Mouse (Mus musculus) lung, postnatal 0 days (tissue): ENCODE results near the gene Acd. TPM values are rescaled to one million over a fixed set of nuclear protein-coding genes. Genes with fewer than 3 reads are reported as not detected.

ENCODE experiments used
- ATAC-seq: fragments of 200-750 bp; cut with Nextera tagmentation; 2 replicates; pipeline ENCODE4 v1.8.0; 2017; ENCODE audit warnings: moderate library complexity
- DNase-seq: peaks from one replicate; pipeline ENCODE4 v3.0.0-alpha.2; 2016; ENCODE audit warnings: low spot score
- H3K27ac ChIP-seq: fragments of 300-500 bp; sonication (generic); 2 replicates; pipeline ENCODE4 v1.5.1; 2014; ENCODE audit warnings: antibody characterized with exemption, mild to moderate bottlenecking, low read length, mixed read lengths
- H3K27me3 ChIP-seq: fragments of 300-500 bp; sonication (generic); replicated peaks from 2 replicates; pipeline ENCODE4 v1.6.1; 2014; ENCODE audit warnings: low read length, mixed read lengths; ENCODE audit not compliant: insufficient read depth
- H3K36me3 ChIP-seq: fragments of 300-500 bp; sonication (generic); 2 replicates; pipeline ENCODE4 v1.6.1; 2014; ENCODE audit warnings: low read length, mixed read lengths; ENCODE audit not compliant: insufficient read depth
- H3K4me1 ChIP-seq: fragments of 300-500 bp; sonication (generic); 2 replicates; pipeline ENCODE4 v1.6.1; 2014; ENCODE audit warnings: antibody characterized with exemption, low read depth, low read length, mixed read lengths; ENCODE audit not compliant: insufficient read depth
- H3K4me2 ChIP-seq: fragments of 300-500 bp; sonication (generic); replicated peaks from 2 replicates; pipeline ENCODE4 v1.6.1; 2014; ENCODE audit warnings: low read depth, mild to moderate bottlenecking, low read length, moderate library complexity, mixed read lengths
- H3K4me3 ChIP-seq: fragments of 300-500 bp; sonication (generic); 2 replicates; pipeline ENCODE4 v1.5.1; 2014; ENCODE audit warnings: low read depth, low read length
- H3K9ac ChIP-seq: fragments of 300-500 bp; sonication (generic); replicated peaks from 2 replicates; pipeline ENCODE4 v1.6.1; 2014; ENCODE audit warnings: low read depth, mild to moderate bottlenecking
- H3K9me3 ChIP-seq: fragments of 300-500 bp; sonication (generic); 2 replicates; pipeline ENCODE4 v1.6.1; 2016; ENCODE audit warnings: low read length, mixed read lengths
- CTCF ChIP-seq: IDR thresholded peaks from 2 replicates; pipeline ENCODE4 v1.5.1; 2016; ENCODE audit warnings: antibody characterized with exemption, mild to moderate bottlenecking
- EP300 ChIP-seq: IDR thresholded peaks from 2 replicates; pipeline ENCODE4 v1.6.1; 2016; ENCODE audit warnings: antibody characterized with exemption, mild to moderate bottlenecking, control low read depth
- WGBS: fragments of 180-500 bp; shearing (Covaris S2); extraction: QIAGEN DNeasy Blood & Tissue Kit; methylation state at CpG from one replicate; pipeline ENCODE4 v1.1.7; 2014; 5-methylcytosine and 5-hydroxymethylcytosine counted together
- polyA plus RNA-seq: library from polyadenylated mRNA; unstranded; fragments of >200 nt; fragmentation: Nextera tagmentation; extraction: Ambion mirVana; gene quantifications from 2 replicates; pipeline ENCODE4 v1.2.1, GENCODE M21; 2015

The Acd gene
- polyA plus RNA-seq, 1 experiment from 2014 or later, result 45.8 TPM

DNA sequence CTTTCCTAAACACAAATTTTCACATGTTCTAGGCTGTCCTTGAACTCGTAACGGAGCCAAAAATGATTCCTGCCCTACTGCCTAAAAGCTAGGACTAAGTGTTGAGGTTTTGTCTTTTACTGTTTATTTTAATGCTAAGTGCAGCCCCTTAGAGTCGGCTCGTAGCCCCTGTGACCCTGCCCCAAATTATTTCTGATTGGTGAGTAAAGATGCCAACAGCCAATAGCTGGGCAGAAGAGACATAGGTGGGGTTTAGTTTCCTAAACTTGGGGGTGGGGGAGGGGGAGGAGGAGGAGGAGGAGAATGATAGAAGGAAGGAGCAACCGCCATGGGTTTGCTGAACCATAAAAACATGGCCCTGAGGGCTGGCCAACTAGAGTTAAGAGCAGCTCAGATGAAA is 24.8 kb upstream of the Acd start:
- 70% methylated on average over 5 of the region's 5 CpGs for WGBS
- Histone ChIP-seq H3K4me3 (no peak overlapping the region), H3K9me3 (no peaks in the 10 kb centered on the region), H3K4me2 (no peak overlapping the region), H3K9ac (no peak overlapping the region), H3K27ac (no peak overlapping the region), H3K4me1 (no peaks in the 10 kb centered on the region), H3K36me3 (peaks cover 7% of the 10 kb centered on the region; the same call in 1 of the 2 replicates), H3K27me3 (no peaks in the 10 kb centered on the region)
- DNase-seq, result no peak
- no peak for ATAC-seq
- TF ChIP-seq EP300, result no peak
- no peak for TF ChIP-seq CTCF

DNA sequence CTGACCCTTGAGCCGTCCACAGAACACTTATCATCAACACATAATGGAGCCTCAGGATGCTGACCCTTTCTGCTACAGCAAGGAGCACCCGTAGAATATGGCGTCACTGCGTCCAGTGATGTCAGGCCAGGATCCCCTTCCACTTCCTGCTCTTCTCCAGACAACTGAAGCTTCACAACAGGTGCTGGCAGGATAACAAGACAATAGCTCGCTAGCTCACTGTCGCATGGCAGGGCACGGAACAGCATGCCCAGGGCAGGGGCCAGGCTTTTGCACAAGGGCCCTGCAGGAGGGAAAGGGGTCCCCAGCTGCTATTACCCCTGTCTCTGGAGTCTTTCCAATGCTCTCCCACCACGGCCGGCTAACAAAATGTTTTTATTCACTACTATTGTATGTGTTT is 22.0 kb upstream of the Acd start:
- no peak for ATAC-seq
- Histone ChIP-seq H3K4me3 (no peak overlapping the region), H3K27me3 (no peaks in the 10 kb centered on the region), H3K4me2 (no peak overlapping the region), H3K9me3 (no peaks in the 10 kb centered on the region), H3K9ac (no peak overlapping the region), H3K27ac (no peak overlapping the region), H3K36me3 (peaks cover 4% of the 10 kb centered on the region; the same call in 1 of the 2 replicates), H3K4me1 (no peaks in the 10 kb centered on the region)
- TF ChIP-seq CTCF, result no peak
- TF ChIP-seq EP300, result no peak
- DNase-seq, result no peak
- 84% methylated on average over 9 of the region's 9 CpGs for WGBS

DNA sequence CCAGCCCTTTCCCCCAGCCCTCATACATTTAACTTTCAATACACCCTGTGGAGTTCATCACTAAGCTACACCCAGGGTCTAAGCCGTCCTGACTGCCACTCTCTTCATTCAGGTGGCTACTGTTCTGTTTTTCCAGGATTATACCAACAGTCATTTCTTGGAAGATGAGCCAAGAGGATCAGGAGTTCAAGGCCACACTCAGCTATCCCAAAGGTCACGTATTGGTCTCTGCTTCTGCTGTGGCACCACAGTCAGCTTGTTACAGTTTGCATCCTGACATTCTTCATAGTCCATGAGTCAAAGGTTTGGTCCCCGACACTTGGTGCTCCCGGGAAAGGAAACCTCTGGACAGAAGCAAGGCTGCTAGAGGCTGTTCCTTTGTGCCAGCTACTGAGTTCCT is 18.7 kb upstream of the Acd start:
- TF ChIP-seq CTCF (no peak), EP300 (no peak)
- Histone ChIP-seq H3K36me3 (no peaks in the 10 kb centered on the region; the same call in 1 of the 2 replicates), H3K4me1 (no peaks in the 10 kb centered on the region), H3K9ac (no peak overlapping the region), H3K27ac (peak overlapping the region; percentile 35; the same call in 1 of the 2 replicates), H3K27me3 (no peaks in the 10 kb centered on the region), H3K9me3 (no peaks in the 10 kb centered on the region), H3K4me3 (no peak overlapping the region), H3K4me2 (no peak overlapping the region)
- 75% methylated on average over 4 of the region's 4 CpGs for WGBS
- DNase-seq, result no peak
- ATAC-seq, result no peak

DNA sequence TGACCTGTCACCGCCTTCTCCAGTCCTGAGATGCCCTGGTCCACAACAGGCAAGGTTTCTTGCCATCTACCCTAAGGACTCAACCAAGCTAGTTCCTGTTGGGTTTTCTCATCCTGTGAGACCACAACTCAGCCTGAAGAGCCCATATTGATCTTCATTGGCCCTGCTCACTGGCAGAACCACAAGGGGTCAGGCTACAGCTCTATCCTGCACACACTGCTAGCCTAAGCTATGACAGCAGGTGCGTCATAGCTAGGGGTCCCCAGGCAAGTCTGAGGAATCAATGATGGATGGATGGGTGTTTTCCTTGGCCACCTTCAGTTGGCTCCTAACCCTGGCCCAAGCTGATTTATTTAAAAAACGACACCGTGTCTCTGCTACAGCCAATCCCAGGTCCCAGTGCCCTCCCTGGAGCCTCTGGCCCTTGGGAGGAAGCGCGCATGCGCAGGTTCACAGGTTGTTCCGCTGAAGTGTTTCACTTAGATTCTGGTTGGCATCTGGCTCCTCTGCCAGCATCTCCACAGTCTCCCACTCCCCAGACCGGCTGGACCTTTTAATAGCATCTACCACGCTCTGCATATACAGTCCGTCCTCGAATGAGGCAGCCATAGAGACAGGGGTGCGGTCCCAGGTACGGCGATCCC is 15.5 kb upstream of the Acd start:
- no peak for ATAC-seq

DNA sequence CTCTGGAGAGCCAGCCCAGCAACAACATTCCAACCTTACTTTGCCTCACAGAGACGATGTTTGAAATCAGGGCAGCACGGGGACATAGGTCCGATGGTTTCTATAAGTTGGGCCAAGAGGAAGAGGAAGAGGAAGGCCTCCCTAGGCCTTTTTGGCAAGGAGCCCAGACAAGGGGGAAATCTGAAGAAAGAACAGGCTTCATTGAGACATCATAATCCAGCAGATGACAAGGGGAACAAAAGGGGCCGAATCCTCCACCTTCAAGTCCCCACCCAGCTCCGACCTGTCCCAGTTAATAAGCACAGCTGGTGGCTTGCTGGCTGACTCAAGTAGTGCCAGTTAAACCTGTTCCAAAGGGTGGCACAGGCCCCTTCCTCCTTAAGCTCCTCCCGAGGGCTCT is 14.1 kb upstream of the Acd start:
- no peaks in the 10 kb centered on the region for H3K36me3 ChIP-seq
- peak; percentile 49 for ATAC-seq
- WGBS, result 30% methylated on average over 6 of the region's 6 CpGs

More for the DNA sequence above, 15.5 kb upstream of the Acd start:
- no peak overlapping the region for H3K4me2 ChIP-seq
- no peaks in the 10 kb centered on the region for H3K9me3 ChIP-seq
- 95% methylated on average over 15 of the region's 15 CpGs for WGBS
- H3K36me3 ChIP-seq, result no peaks in the 10 kb centered on the region
- no peaks in the 10 kb centered on the region for H3K27me3 ChIP-seq
- H3K4me1 ChIP-seq, result no peaks in the 10 kb centered on the region
- no peak overlapping the region for H3K27ac ChIP-seq
- H3K9ac ChIP-seq, result no peak overlapping the region
- no peak for DNase-seq
- TF ChIP-seq CTCF (0 out of 2 replicates have a peak, but pooled peaks have one; percentile 12), EP300 (no peak)
- no peak overlapping the region for H3K4me3 ChIP-seq

DNA sequence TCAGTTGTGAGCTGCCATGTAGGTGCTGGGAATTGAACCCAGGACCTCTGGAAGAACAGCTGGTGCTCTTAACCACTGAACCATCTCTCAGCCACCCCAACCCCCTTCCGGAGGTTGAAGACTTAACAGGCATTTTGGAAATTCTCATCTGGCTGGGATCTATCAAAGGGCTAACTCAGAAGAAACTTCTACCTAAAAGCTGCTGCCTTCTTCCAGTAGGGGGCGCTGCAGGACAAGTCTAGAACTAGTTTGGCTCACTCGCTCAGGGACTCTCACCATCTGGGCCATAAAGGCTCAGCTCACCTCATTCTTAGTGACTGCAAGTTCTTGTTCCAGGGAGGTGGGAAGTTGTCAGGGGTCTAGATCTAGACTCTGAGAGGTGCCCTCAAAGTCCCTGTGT is 13.2 kb upstream of the Acd start:
- no peak overlapping the region for H3K4me2 ChIP-seq
- H3K36me3 ChIP-seq, result no peaks in the 10 kb centered on the region
- no peak overlapping the region for H3K9ac ChIP-seq
- H3K27ac ChIP-seq, result no peak overlapping the region
- no peaks in the 10 kb centered on the region for H3K9me3 ChIP-seq
- H3K27me3 ChIP-seq, result no peaks in the 10 kb centered on the region
- H3K4me1 ChIP-seq, result no peaks in the 10 kb centered on the region
- DNase-seq (peak; percentile 92), ATAC-seq (peak; percentile 73)
- 3% methylated on average over 3 of the region's 3 CpGs for WGBS
- no peak overlapping the region for H3K4me3 ChIP-seq
- TF ChIP-seq EP300 (no peak), CTCF (peak; percentile 92)

More for the DNA sequence above, 14.1 kb upstream of the Acd start:
- Histone ChIP-seq H3K27ac (peak overlapping the region; percentile 48), H3K27me3 (no peaks in the 10 kb centered on the region), H3K4me3 (no peak overlapping the region), H3K9ac (no peak overlapping the region), H3K4me2 (no peak overlapping the region), H3K4me1 (no peaks in the 10 kb centered on the region), H3K9me3 (no peaks in the 10 kb centered on the region)
- no peak for TF ChIP-seq CTCF
- TF ChIP-seq EP300, result peak; percentile 51; the same call in 1 of the 2 replicates
- DNase-seq, result peak; percentile 48
